Mouse (Mus musculus): ENCODE measurements at regions not wholly inside any gene's neighbourhood (a gene's known extent, or its start where the extent isn't known, plus 50 kb on each side); places are given as distances from the start of the nearest gene placed in this dataset.

DNA sequence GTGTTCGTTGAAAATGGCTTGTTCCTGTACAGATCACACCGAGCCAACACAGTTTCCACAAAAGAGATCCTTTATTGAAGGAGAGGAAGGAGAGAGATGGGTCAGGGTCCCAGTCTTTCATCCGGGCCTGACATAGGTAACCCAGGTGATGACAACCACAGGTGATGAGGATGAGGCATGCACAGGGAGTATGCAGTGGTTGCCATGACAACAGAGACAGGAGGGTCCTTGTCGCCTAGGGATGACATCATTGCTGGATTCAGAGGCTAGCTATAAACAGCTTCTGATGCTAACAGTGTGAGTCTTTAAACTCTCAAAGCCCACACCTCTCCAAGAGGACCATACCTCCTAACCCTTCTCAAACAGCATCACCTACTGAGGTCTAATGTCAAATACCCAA lies 327.0 kb upstream of the Prox1 start:
- no peak for DNase-seq

DNA sequence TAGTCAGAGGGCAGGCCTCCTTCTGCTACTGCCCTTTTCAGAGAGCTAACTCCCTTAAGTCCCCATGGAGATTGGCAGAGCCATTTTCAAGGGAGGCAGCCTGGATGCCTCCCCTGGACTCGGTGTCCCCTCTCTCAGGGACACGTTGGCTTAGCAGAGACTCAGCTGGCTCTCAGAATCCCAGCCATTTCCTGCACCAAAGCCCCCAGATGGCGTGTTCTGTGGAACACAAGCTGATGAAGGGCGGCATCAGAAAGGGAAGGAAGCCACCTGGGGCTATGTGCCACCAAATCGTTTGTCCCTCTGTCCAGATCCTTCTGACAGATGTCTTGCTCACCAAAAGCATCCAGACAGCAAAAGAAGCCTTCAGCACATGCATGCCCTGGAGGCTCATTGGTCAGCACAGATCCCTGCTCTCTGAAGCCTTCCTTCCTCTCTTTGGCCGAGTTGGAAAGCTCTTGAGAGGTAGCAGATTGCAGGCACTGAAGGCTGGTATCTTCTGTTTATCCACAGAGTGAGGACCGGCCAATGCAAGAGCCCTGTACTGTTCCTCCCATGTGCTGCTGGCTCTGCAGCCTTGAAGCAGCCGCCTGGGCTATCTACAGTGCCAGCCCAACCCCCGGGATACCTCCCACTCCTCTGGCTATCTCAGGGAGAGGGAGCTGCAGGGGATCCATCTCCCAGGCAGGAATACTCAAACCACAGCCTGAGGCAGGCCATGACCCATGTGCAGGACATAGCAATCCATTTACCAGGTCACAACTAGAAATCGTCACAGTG lies 325.4 kb upstream of the Prox1 start:
- DNase-seq, result no peak

DNA sequence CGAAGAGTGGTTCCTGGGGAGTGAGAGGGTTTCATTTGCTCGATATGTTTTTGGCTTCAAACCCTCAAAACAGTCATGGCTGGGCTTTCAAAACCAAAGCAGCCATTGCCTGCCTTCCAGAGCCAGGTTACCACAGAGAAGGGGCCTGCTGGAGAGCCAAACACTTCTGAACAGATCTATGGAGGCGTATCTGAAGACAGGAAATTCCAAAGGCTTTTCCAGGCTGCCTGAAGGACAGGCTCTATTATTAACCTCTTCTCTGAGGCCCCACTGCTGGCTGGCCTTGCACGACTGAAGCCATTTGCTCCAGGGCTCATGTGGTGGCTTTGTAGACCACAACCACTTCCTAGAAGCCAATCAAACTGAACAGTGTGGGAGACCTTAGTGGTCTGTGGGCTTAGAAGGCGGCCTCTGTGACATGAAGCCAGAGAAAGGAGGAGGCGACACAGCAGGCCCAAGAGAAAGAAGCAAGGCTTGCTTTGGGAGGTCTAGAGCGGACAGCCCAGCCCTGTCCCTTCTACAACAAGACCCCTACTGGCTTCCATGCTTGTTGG lies 316.1 kb upstream of the Prox1 start:
- DNase-seq, result no peak

DNA sequence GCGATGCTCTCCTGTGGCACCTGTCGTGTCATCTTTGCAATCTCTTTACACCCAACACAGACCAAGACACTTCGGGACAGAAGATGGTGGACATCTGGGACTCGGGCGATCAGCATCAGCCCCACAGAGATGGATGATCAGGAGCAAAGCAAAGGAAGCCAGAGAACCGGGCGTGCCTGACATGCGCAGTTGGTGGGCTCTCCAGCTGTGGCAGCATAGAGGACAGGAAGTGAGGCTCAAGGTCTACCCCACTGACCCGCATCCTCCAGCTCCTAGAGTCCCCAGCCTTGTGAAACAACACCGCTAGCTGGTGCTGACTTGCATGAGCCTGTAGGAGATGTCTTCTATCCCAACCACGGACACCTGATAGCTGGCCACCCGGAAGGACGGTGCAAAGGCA lies 312.9 kb upstream of the Prox1 start:
- no peak for DNase-seq

DNA sequence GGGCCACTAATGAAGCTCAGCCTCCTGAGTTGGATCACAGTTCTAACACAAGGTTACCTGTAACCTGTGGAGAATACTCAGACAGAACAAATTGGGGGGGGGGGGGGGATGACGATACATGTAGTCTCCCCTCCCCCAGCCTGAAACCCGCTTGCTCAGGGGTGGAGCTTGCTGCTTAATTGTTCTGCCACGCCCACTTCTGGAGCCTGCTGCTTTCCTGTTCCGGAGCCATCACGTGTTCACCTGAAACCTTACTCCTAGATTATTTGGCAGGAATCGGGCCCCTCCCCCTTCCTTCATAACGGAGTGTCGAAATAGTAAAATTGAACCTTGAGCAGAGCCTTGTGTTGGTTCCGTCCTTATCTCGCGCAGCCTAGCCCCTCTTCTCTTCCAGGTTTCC lies 310.6 kb upstream of the Prox1 start:
- DNase-seq, result no peak

DNA sequence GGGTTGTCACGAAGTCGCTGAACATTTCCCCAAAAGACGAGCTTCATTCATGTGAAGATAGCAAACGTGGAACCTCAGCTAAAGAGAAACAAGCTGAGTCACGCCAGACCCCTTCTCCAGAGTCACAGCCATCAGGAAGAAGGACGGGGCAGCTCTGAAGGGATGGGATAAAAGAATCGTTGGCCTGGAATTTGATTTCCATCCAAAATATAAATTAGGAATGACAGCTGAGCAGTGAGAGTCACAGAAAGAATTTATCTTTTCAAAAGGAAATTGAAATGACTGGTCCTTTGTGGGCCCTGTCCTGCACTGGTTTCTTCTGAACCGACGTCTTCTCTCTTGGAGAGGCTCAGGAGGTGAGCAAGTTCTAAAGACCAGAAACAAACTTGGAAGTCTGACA lies 310.1 kb upstream of the Prox1 start:
- DNase-seq, result no peak

DNA sequence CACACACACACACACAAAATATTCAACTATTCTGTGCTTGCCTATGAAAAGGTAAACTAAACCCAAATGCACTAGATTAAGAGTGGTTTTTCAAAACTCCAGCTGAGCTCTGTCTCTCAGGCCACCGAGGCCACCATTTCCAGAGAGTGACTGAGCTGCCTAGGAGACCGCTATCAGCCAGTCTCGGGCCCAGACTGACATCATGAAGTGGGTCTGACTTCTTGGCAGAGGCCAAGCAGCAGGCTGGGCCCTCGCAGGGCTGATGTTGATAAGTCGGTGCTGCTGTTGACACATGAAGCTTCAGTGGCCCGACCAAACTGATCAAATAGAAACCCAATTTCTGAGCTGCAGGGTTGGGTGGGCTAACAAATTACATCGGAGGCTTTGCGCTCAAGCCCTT lies 302.2 kb upstream of the Prox1 start:
- DNase-seq, result no peak

DNA sequence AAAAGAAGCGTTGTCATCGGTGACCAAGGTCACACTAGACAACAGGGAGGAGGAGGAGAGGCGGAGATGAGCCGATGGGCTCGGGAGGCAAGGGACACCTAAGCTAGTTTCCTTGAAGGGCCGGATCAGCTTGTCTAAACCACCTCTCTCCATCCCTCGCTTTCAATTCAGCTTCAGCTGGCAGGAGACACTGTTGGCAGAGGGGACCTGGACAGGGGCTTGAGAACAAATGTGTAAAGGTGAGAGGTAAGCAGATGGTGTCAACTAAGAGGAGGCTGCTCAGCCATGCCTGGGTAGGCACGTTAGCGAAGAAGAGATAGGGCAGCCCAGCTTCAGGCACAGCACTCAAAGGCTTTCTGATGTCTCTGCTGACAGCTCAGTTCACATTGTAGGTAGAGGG lies 299.8 kb upstream of the Prox1 start:
- DNase-seq, result no peak

DNA sequence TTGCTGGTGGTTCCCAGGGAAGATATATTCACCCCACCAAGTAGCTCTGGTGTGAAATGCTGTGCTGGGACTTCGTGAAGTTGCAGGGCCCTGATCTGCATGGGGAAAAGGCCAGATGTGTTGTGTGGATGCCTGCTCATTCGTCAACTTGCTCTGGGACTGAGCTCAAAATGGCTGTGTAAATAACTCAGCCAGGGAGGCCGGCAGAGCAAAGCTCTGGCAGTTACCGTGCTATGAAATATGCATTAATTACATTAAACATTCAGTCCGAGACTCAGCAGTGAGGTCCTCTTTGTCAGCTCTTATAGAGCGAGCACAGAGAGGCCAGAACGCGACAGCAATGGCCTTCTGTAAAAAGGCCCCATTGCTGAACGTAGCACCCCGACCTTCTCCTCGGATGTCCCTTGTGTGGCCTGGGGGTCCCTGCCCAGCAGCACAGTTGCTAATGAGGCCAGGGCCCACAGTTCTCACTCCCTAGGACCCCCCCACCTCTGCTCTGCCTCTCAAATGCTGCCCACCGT lies 287.1 kb upstream of the Prox1 start:
- DNase-seq, result no peak

DNA sequence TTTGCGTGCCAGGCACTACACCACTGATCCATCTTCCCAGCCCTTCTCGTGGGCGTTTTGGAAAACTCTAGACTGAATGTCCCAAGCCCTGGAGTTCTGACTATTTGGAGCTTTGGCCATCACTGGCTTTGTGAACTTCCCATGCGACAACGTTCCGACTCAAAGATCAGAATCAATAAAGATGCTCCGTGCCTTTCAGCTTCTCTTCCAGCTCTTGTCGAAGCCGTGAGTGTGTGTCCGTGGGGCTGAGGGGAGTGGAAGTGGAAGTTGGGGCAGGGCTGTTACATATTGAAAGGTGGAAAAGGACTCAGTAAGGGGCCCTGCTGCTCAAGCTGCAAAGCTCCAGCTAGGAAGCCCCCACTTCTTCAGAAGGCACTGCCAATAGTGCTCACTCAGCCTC lies 283.0 kb upstream of the Prox1 start:
- no peak for DNase-seq

DNA sequence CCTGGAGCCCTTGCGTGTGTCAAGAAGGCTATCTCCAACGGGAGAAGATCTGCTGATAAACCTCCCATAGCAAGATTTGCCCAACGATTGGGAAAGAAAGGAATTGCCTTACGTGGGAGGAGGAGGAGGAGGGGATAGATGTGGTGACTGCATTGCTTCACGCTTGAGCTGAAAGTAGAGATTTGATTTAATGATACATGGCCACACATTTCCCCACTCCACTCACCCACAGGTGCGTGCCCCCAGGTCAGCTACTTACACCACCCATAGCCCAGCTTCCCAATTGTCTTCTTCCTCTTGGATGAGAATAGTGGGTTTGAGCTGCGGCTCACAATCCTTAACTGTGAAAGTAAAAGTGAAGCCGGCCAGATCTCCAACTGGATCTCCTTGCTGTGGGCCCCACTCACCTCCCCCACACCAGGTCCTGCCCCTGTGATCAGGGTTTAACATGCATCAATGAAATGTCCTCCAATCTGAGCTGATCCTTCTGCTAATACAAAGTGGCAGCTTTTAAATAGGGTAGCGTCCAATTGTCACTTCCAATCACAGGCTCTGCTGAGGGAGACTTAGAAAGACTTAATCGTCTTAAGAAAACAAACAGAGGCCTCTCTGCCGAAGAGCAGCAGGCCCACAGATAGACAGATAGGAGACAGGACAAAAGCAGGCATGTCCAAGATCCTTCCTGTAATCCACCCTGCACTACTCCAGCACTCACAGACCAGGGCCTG lies 281.8 kb upstream of the Prox1 start:
- DNase-seq, result no peak

DNA sequence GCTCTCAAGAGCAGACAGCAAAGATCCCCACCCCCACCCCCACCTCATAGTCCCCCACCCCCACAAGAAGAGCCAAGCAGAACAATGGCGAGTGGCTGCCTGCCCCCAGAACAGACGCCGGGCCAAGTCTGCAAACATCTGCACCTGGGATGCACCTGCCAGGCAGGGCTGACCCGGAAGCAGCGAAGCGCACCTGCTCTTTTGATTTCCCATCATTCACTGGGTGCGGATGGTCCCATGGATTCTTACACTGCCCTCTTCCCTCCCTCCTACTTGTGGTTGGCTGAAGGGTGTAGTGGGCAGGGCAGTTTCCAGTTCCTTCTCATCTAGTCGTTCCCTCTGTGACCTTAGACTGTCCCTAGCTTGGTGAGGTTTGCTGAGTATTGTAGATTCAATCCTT lies 277.7 kb upstream of the Prox1 start:
- DNase-seq, result no peak

DNA sequence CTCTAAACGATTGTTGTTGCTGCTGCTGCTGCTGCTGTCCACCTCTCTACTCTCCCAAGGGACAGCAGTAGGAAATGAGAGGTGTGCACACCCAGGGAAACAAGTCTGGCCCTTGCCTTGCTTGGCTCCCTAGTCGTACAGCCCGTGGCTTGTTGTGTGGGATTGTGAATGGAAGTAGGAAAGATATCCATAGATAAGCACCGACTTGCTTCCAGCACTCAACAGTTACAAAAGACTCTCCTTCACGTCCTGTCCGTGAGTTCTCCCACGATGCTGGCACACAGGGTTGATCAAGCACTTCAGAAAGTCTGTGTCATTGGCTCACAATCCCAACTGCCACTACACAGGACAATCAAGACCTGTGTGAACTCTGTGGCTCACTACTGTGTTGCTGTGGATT lies 276.7 kb upstream of the Prox1 start:
- no peak for DNase-seq

DNA sequence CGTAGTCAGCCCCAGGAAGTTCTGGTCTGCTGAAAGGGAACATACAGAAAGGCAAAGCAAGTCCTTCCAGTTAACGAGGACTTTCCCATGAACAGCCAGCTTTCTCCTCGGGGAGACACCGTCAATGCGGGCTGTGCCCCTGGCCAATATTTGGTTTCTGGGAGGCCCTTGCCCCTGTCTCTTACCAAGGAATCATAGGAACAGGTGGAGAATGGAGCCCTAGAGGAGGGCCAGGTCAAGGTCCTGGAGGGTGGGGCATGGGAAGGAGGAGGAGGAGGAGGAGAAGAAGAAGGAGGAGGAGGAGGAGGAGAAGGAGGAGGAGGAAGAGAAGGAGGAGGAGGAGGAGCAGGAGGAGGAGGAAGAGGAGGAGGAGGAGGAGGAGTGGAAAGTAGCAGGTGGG lies 276.2 kb upstream of the Prox1 start:
- no peak for DNase-seq

DNA sequence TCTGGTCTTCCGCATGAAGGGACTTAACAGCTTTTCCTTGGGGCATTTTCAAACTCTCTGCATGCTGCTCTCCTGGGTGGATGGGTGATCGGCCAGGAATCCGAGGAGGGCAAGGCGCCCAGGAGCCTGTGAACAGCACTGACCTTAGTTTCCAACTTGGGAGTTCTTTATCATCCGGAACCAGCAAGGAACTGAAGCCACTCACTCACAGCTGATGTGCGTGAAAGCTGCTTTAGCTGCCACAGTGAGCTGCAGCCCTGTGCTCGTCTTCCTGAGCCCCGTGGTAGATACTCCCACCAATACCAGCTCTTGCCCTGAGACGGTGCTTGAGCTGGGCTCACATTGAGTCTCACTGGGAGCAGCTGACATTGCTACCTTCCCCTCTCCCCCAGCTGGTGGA lies 273.9 kb upstream of the Prox1 start:
- DNase-seq, result no peak

DNA sequence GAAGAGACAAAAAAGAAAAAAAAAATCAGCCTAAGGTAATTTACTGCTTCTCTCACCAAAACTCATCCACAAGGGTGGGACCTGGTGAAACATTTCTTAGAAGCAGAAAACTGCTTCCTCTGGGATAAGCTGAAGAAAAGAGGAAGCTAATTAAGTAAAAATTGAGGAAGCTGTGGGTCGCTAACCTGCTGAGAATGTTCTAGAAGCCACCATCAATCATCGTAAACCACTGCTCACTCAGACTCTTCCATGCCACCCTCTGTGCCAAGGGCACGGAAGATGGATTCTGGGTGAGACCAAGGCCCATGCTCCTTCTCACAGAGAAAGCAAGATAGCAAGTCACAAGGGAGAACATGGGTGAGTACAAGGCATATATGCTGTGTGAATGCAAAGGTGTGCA lies 272.7 kb upstream of the Prox1 start:
- no peak for DNase-seq

DNA sequence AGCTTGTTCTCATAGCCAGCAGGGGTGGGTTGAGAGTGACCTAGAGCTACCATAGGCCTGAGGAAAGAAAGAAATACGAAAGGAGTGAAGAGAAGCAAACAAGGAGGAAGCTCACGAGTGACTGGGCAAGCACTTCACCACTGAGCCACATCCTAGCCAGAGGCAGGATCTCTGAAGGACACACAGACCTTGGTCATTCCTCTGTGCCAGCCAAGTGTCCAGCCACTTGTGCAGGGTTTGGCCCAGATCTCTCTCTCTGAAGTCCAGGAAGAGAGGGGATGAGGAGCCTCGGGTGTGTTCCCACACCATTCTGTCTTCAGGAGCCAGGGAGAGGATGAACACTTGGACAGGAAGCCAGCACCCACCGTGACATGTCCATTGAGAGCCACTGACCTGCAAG lies 271.7 kb upstream of the Prox1 start:
- DNase-seq, result no peak

DNA sequence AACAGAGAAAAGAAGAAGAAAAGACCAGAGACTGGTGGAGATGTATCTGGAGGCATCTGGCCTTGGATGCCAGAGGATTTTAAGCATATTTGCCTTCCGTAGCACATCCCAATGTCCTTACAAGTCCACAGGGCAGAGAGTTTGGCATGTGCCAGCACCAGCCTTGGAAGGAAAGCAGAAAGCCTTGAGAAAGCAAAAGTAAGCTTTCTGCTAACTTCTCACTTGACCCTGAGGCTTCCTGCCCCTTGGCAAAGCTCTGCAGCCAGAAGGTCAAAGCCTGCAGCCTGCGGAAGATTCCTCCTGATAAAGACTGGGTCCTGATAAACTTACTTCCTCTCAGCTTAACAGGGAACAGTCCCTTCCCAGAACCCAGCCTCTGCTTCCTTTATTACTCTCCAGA lies 268.3 kb upstream of the Prox1 start:
- no peak for DNase-seq

DNA sequence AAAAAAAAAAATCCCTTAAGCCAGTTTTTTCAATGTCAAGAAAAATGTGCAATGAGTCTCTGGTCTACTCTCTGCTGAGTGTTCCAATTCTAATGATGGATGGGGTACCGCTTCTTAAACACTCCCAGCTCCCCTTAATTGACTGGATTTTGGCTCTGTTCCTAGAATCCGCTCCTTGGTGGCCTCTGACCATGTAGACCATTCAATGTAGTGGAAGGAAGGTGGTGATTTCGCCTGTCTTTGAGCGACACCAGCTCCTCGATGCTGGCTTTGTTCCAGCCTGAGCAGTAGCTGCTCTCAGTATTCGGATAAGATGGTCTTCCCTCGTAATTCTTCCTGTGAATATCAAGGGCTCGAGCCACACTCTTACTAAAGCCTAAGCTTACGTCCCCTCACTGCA lies 252.4 kb upstream of the Prox1 start:
- DNase-seq, result no peak

DNA sequence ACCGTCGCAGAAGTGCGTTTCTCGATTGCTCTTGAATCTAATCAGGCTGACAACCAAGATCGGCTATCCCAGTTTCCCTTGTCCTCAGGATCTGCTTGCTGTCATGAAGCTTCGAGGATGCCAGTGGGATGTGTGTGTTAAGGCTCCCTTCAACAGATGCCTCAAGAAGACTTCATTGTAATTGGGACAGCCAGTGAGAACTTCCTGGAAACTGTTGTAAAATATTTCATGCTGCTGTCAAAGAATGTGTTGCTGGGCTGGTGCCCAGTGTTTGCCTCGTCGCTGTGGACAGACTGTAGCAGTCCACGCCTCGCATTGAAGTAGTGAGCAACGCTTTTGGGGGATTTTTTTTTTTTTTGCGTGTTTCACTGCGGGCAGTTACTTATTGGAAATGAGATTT lies 249.2 kb upstream of the Prox1 start:
- peak; percentile 44 to 71 for DNase-seq

DNA sequence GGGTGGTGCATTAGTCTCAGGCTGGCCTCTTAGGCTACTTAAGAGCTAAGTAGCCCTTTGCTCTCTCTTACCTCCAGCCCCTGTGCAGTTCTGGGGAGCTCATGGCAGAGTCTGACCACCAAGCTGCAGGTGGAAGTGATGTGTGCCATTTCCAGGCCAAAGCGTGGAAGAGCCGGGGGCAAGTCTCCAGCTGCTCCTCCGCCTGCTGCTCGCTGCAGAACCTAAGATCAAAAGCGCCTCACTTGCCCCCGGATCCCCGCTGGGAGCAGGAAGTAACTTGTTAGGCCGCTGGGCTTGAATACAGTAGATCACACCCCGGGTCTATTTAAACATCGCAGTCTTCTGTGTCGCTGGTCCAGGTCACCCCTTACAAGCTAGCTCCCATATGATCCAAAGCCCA lies 246.8 kb upstream of the Prox1 start:
- no peak for DNase-seq

DNA sequence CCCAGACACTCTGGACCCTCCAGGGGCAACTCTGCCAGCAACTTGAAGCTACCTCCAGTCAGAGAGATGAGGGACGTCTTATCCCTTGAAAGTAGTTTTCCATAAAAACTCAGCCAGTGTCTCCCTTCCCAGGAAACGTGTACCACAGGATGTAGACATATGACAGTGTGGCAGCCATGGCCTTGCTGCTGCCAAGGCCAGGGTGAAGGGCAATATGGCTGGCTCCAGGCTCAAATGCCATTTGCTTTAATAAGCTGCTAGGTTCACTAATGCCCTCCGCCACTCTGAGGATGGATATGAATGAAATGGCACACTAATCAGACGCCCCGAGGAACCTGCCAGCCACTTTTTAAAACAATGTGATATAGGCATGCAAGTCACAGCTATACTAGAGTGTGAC lies 241.2 kb upstream of the Prox1 start:
- no peak for DNase-seq

DNA sequence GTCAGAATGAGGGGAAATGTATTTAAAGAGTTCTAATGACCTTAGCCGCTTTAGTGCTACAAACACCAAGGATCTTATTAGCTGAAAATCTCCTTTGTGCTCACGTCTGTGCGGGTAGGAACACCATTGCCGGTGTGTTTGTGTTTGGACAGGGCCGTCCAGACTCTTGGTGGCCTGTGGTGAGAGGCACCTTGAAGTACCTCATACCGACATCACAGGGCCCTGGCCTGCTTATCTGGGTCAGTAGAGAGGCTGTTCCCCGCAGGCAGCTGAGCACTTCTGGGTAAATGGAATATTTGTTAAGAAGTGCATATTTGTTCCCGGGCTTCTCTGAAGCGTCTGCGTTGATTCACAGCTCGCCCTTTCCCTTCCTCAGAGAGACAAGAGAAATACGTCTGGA lies 232.8 kb upstream of the Prox1 start:
- DNase-seq, result peak; percentile 19 to 63

DNA sequence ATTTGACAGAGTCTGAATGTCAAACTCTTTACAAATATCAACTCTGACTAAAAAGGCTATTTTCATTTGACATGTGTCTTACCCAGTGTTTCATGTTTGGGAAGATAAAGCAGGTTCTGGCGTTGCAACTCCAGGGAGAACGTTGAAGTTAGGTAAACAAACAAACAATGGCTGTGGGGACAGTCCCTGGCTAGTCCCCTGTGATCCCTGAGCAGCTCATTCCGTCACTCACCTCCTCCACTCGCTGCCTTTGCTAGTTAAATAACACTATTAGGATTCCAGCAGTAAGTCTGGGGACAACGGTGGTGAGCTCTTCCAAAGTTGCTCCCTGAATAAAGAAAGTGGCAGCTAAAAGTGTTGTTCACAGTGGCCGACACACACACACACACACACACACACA lies 227.8 kb upstream of the Prox1 start:
- no peak for DNase-seq
